Mouse (Mus musculus) hindlimb bud, embryonic 11.5 days (tissue): ENCODE results near the gene Adap1.
"Not testable (repeated sequence)": the region's sequence is repeated elsewhere in the genome, so short reads cannot be mapped to it uniquely, and the experiment has no call there.

Source experiments
- DNase-seq: peaks from one replicate; pipeline ENCODE4 v3.0.0-alpha.2; 2012; ENCODE audit warnings: low read depth, low spot score; ENCODE audit errors: extremely low spot score

The Adap1 gene

DNA sequence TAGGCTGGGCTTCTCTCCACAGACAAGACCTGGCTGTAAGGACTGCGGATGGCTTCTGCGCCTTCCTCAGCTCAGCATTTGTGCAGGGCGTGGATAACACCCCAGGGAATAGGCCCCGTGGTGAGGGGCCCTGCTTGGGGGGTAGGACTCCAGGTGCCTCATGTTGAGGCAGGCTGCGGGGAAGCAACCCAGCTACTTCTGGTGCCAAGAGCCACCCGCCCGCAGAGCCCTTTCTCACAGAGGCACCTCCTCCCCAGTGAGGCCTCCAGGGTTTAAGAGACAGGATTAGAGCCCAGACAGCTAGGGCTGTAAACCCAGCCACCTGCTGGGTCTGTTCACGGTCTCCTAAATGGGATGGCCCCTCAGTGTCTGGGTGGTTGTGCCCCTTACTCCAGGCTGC lies 26.2 kb upstream of the Adap1 start:
- no peak for DNase-seq

DNA sequence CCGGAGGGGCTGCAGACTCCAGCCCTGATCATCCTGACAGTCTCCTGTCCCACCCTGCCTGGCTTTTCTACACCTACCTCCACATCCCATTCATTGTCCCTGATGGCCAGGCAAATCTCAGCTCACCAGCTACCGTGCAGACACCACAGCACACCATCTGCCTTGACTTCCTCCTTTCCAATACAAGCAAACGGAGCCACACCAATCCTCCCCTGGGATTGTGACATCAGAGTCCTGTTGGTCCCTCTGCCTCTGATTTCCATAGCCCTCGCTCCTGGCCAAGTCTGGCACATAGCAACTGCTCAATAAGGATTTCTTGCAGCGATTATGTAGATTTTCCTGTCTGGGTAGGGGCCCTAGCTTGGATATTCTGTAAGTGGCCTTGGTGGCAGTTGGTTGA lies 25.7 kb upstream of the Adap1 start, which contains the start of gene Cox19:
Cox19 (minus strand) TSS at position 285 of the 400 bp plus-strand sequence.
- DNase-seq, result no peak

DNA sequence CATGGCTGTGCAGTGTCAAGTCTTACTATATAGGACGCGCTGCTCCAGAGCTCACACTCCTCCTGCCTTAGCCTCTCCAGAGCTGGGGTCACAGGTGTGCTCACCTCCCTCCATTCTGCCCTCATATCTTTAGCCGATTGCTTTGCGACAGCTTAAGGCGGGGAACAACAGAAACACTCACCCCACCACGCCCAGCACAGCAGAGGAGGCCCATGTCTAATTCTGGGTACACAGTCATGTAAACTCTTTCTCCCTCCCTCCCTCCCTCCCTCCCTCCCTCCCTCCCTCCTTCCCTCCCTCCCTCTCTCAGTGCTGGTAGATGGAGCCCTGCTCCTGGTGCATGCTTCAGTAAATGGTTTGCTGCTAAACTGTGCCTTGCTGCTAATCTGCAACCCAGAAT lies 24.3 kb upstream of the Adap1 start:
- no peak for DNase-seq

DNA sequence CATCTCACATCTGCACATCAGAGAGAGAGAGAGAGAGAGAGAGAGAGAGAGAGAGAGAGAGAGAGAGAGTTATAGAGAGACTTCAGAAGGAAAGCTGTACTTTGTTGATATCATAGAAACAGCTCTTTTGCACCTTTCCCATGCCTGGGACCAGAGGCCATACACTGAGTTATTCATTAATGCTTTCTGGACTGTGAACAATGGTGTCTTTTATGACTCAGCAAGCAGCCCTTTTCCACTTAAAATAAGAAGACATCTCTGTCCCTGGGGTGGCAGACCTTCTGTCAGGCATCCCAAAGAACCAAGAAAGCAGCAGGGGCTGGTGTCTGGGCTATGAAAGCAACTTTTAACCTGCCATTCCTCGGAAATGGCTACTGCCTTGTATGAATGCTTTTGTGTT lies 21.8 kb upstream of the Adap1 start:
- DNase-seq, result no peak

DNA sequence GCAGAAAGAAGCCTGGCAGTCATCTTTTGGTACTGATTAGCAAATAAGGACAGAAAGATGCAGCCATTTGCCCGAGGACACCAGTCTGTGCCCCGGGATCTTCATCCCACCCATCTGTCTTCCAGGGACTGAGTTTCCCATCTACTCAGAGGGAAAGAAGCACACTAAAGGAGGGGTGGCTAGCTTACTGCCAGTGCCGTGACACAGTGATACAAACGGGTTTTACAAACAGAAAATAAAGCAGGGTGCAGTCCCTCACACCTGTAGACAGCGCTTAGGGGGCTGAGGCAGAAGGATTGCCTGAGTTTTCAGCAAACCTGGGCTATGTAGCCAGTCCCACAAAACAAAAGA lies 19.9 kb upstream of the Adap1 start:
- DNase-seq, result no peak

DNA sequence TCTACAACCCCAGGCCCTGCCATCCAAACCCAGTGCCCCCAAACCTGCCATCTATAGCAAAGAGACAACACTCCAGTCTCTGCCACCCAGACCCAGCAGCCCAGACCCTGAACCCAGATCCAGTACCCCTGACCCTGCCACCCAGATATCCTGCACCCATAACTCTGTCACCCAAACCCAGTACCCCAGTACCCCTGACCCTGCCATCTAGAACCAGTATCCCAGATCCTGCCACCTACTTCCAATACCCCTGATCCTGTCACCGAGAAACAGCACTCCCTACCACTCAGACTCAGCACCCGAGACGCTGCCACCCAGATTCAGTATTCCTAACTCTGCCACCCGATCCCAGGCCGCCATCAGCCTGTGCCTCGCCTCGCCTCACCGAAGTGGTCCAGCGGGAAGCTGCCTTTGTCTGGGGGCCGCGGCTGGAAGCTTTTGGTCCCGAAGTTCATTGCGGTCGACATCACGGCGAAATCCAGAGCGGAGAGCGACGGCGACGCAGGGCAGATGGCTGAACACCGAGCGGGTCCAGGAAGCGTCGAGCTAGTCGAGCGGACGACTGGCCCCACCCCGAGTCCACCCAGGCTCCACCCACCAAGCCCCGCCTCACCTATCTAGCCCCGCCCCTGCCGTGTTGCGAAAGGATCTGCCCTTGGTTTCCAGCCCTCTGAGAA lies 19.4 kb upstream of the Adap1 start:
- peak; percentile 62 for DNase-seq

DNA sequence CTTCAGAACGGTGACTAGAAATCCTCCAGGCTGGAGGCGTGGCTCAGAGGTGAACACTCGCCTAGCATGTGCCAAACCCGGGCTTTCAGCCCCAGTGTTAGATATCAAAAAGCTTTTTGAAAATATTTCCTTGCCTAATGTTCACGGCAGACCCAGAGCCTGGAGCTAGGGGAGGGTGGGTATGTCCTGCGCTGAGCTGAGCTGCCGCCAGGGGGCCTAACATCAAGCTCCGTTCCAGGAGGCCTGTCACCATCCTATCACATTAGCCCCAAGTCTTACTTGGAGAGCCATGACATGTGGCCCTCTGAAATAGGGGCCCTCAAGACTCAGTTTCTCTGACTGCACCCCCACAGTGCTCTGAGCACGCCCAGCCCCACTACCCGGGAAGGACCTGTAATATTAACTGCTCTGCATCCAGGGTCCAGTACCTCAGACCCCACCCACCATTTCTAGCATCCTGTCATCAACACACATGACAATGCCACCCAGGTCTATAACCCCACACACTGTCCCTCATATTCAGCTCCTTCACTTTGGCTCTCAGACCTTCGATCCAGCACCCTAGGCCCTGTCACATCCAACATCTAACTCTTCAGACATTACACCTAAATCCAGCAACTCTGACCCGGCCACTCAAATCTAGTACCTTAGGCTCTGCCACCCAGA lies 18.7 kb upstream of the Adap1 start:
- peak; percentile 64 for DNase-seq

DNA sequence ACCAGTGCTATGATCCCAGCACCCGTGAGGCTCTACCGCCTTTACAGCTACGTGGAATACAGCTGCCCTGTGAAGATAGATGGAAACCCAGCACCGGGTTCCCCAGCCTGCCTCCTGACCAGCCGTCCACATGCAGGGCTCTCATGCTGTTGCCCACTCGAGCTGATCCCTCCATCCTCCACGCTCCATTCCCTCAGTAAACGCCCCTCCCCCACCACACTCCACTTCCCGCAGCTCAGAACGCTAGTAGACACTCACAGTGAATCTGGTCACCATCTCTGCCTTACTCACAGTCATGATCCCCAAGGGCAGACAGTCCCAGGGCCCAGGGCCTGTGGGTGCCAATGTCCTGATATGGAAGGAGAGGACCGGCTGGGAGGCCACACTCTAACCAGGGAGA lies 13.5 kb upstream of the Adap1 start:
- no peak for DNase-seq

DNA sequence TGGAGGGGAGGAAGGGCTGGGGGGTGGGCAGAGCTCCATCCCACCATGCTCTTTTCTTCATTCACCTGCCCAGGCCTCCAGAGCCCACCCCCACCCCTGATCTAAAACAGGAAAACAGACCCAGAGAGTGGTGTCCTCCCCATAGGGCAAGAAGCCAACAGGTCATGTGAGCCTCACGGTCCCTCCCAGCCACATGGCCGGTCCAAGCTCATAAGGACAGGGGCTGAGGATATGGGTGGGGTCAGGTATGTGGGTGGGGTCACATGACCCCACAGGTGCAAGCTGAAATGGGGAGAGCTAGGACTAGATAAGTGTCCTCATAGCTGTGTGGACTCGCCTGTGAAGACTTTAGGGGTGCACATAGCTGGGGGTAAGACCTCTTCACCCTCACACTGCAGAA lies 13.0 kb upstream of the Adap1 start:
- DNase-seq, result no peak

DNA sequence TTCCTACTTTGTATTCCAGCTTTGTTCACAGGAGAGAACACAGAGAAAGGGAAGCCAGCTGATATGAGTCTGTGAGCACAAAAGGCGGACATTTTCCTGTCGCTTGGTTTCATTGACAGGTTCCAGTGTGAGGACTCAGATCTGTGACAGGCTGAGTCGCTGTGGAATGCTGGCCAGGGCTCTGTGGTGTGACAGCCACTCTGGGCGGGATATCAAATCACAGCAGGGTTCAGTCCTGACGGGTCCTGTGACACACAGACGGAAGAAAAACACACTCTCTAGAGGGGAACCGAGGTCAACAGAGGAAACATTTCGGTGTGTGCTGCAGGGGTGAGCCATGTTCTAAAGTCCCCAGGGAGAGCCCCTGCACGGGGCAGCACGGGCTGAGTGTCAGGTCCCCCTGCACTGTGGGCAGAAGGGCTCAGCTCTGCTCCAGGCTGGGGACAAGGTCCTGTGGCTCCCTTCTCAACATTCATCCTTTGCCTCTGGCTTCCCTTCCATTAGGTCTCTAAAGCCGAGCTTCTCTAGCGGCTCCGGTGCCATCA lies 12.5 kb upstream of the Adap1 start:
- no peak for DNase-seq

DNA sequence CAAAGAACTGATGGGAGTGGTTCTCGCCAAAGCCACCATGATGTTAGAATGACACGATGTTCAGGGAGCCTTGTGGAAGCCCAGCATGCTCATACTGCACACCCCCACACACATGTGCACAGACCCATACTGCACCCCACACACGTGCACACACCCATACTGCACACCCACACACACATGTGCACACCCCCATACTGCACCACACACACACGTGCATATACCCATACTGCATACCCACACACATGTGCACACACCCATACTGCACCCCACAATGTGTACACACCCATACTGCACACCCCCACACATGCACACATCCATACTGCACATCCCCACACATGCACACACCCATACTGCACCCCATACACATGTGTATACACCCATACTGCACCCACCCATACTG lies 10.2 kb upstream of the Adap1 start:
- DNase-seq, result no peak

DNA sequence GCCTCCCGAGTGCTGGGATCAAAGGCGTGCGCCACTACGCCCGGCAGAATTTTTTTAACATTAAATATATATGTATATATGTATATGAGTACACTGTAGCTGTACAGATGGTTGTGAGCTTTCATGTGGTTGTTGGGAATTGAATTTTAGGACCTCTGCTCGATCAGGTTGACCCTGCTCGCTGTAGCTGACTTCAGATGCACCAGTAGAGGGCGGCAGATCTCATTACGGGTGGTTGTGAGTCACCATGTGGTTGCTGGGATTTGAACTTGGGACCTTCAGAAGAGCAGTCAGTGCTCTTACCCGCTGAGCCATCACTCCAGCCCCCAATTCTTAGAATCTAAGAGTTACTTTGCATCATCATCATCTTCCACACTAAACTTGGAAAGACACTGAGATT lies 9.0 kb upstream of the Adap1 start:
- not testable (repeated sequence) for DNase-seq

DNA sequence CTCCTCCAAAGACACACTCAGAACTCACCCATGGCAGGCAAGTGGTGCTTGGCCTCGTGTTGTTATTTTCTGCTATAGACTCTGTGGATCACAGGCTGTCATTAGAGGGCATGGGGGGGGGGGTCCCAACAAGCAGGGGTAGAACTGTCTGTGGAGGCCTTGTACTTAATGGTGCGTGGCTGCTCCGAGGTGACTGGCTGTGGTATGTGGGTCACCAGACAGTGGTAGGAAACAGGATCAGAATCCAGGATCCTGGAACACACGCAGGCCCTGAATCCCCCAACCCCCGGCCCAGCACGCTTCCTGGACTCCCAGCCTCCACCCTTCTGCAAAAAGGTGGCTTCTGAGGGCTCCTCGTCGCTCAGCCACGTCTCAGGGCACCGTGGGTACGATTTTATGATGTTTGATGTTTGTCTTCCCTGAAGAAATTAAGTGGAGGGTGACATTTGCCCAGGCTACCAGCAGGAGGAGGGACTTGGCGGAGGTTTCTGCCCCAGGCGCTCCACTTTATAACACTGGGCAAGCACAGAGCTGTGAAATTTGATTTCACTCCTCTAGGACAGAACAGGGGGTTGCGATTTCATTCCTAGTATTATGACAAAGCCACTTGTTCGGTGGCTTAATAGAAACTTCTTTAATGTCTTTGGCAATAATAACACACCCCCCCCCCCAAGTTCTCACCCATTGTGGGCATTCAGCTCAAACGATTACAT lies 8.0 kb upstream of the Adap1 start:
- no peak for DNase-seq

DNA sequence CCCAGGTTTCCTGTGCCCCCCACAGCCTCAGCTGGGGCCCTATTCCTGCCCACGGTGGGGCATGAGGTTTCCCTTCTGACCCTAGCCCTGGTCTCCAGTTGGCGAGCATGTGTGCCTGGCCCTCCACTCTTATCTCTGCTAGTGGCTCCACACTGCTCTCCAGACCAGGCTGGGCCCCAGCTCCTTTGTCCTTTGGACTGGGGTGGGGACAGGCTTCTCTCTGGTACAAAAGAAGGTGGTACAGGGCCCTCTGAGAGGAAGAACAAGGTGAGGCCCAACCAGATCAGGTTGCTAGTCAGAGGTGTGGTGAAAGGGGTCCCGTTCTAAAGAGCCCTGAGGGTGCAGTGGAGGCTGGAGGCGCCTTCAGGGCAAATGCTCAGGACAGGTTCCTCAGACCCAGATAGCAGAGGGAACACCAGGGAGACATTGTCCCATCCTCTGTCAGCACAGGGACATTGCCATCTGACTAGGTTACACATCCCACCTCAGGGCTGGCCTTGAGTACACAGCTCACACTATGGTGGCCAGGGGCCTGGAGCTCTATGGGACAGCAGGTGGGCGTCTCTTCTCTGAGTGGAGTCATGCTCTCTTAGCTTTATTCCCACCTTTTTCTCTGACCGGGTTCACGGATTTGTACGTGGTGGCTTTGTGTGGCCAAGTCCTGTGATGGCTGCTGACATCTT lies 7.3 kb upstream of the Adap1 start:
- no peak for DNase-seq

DNA sequence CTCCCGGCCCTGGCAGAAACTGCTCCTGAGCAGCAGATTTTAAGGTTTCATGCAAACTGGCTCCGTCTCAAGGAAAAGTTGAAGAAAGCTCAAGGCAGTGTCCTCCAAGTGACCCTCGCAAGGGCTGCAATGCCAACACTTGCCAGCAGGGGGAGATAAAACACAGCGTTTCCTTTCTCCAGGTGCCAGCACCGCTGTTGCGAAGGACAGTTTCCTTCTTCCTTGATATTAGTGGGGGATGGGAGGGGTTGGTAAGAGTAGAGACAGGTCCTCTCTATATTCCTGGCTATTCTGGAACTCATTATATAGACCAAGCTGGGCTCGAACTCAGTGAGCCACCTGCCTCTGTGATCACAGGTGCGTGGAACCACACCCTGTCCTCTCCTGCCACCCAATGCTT lies 6.3 kb upstream of the Adap1 start:
- DNase-seq, result peak; percentile 68

DNA sequence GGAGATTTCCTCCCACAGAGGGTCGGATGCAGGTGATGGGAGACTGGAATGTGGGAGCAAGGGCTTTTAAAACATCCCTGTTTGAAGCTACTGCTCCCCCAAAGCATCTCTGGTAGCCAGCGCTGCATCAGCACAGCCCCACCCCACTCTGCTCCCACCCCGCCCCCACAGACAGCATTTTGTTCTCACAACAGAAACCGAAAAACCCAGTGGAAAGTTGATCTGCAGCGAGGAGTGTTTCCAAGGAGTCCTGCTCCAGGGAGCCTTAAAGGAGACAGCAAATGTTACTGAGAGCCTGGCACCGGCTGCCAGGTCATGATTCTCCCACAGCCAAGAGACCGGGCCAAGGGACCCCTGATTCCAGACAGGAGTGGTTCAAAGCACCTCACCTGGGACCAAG lies 5.3 kb upstream of the Adap1 start:
- no peak for DNase-seq

DNA sequence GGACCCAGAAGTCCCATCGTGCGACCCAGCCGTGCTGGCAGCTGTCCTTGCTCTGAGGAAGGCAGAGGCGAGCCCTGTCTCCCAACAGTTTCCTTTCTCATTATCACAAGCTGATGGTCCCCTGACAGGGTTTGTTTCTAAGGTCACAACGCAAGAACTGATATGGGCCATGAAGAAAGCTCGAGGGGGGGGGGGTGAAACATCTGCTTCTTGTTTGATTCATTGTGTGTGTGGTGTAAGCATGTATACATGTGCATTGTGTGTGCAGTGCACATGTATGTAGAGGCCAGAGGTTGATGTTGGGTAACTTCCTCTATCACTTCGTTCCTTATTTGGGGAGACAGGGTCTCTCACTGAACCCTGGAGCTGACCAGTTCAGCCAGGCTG lies 2.2 kb upstream of the Adap1 start:
- no peak for DNase-seq

DNA sequence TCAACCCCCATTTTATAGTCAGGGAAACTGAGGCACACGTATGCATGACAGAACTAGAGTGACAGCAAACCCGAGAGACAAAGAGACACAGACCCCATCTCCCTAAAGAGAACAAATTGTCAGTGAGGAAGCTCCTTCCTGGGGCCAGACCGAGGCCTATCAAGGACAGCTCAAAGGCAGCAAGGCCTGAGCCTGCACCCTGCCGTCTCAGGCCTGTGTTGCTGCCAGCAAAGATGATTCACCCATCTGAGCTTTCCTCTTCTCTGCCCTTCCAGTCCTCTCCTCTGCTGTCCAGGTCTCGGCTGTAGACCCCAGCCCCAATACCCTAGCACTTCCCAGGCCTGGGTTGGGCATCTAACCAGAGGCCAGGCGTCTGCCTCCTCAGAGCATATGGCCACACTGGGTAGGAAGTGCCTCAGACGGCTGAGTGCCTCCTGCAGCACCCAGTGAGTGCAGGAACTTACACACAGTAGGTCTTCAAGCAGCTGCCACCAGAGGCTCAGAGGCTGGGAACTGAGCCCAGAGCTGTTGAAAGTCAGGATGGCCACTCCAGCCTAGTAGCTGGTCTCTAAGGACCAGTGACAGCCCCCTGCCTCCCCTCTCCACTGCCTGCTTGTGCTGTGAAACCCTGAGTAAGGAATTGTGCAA lies 1.7 kb upstream of the Adap1 start:
- no peak for DNase-seq

DNA sequence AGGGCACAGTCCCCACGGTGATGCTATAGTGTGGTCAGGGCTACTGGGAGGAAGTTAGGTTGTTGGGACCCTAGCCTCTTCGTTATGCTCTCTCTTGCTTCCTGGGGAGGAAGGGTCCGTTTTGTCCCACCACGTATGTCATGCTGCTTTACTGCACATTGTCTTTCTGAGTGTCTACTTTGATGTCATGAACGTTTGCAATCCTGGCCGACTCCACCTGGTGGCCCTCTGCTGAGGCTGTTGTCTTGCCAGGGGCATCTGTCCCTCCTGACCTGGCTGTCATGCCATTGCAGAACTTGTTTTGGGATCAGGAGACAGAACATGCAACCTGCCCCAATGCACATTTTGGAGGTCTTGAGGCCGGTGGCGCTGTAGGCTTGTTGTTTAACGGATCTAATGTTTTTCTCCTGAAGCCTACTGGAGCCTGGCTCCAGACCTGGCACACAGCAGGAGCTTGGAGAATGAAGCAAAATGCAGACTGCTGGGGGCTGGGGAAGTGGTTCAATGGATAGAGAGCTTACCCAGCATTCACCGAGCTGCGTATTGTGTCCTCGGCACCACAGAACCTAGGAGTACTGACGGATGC lies 782 bp upstream of the Adap1 start:
- DNase-seq, result no peak

DNA sequence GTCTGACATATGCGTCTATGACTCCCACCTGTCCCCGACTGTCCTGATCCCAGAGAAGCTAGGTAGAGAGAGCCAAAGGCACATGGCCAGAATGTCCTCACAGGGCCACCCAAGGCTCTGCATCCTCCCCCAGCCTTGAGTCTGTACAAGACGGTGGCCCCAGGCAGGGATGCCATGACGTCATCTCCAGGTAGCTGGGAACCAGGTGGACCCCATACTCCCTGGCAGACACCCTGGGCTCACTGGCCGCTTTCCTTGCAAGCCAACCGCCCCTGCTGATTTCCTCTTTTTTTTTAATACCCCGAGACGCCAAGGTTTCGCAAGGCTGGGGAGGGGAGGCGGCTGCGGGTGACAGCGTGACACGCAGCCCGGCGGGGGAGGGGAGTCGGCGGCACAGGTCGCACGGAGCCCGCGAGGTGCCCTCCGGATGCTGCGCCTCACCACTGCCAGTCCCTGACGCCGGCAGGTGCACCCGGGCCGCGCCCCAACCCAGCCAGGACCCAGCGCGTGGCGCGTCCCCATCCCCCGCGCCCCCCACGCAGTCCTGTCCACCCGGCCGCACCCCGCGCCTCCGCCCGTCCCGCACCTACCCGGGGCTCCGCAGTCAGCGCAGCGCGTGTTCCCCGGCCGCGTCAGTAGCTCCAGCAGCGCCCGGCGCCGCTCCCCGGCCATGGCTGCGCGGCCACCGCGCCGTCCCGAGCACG lies 579 bp downstream of the Adap1 start:
- no peak for DNase-seq
